Mouse (Mus musculus) CH12.LX (cell line): Measurements from ENCODE around the gene Fam117a. TPM values are rescaled to one million over a fixed set of nuclear protein-coding genes. Genes with fewer than 3 reads are reported as not detected.

ENCODE experiments used
- DNase-seq: peaks from one replicate; pipeline ENCODE4 v3.0.0-alpha.2; 2013; ENCODE audit errors: extremely low read depth
- H3K27ac ChIP-seq: 2 replicates; pipeline ENCODE4 v1.5.1; 2012; ENCODE audit warnings: low read depth, mild to moderate bottlenecking, control low read depth, moderate library complexity; ENCODE audit not compliant: insufficient read depth
- H3K27me3 ChIP-seq: replicated peaks from 2 replicates; pipeline ENCODE3; 2012; ENCODE audit warnings: inconsistent platforms
- H3K36me3 ChIP-seq, 2 experiments: replicated peaks in 1 of 2; 2 replicates each; pipeline versions ENCODE3 to v1.6.1; 2012; ENCODE audit warnings: inconsistent platforms in 1 of 2, low read length in 1 of 2, mild to moderate bottlenecking in 1 of 2, mixed read lengths in 1 of 2, moderate library complexity in 1 of 2; ENCODE audit not compliant: control insufficient read depth in 1 of 2, insufficient read depth in 1 of 2
- H3K4me1 ChIP-seq, 2 experiments: 2 replicates each; pipeline ENCODE4 v1.6.1; 2012; ENCODE audit warnings: inconsistent platforms in 1 of 2, moderate library complexity in 1 of 2; ENCODE audit not compliant: insufficient read depth in 2 of 2, control insufficient read depth in 1 of 2
- H3K4me2 ChIP-seq: 2 replicates; pipeline ENCODE4 v1.6.1; 2012; ENCODE audit warnings: low read depth, mild to moderate bottlenecking, control low read depth; ENCODE audit not compliant: poor library complexity, insufficient read depth, severe bottlenecking
- H3K4me3 ChIP-seq, 3 experiments: fragments of 150-350 bp in 1 of 3; sonication (generic) in 1 of 3; replicated peaks in 1 of 3; 2 replicates each; pipeline versions ENCODE3 to v1.5.1; 2011 to 2012; ENCODE audit warnings: low read depth in 2 of 3, low read length in 2 of 3, mild to moderate bottlenecking in 2 of 3, moderate library complexity in 2 of 3, control low read depth in 1 of 3, improper control_type of control experiment in 1 of 3, inconsistent platforms in 1 of 3, mixed read lengths in 1 of 3; ENCODE audit not compliant: poor library complexity in 1 of 3
- H3K79me2 ChIP-seq: replicated peaks from 2 replicates; pipeline ENCODE4 v1.6.1; 2012; ENCODE audit warnings: mild to moderate bottlenecking, moderate library complexity; ENCODE audit not compliant: control insufficient read depth, poor library complexity, insufficient read depth, severe bottlenecking; ENCODE audit errors: extremely low read depth
- H3K9ac ChIP-seq: 2 replicates; pipeline ENCODE4 v1.6.1; 2012; ENCODE audit warnings: low read depth, mild to moderate bottlenecking, control low read depth, moderate library complexity; ENCODE audit not compliant: insufficient read depth
- H3K9me3 ChIP-seq: replicated peaks from 2 replicates; pipeline ENCODE3; 2012; ENCODE audit warnings: low read length, inconsistent platforms, mixed read lengths
- BHLHE40 ChIP-seq: IDR thresholded peaks from 2 replicates; pipeline ENCODE4 v1.6.1; 2011; ENCODE audit warnings: mild to moderate bottlenecking, low read depth, low read length, improper control_type of control experiment
- CHD2 ChIP-seq: IDR thresholded peaks from 2 replicates; pipeline ENCODE4 v1.6.1; 2011; ENCODE audit warnings: low read length, improper control_type of control experiment
- E2F4 ChIP-seq: IDR thresholded peaks from 2 replicates; pipeline ENCODE4 v1.6.1; 2011; ENCODE audit warnings: low read depth, low read length, improper control_type of control experiment; ENCODE audit not compliant: insufficient replicate concordance
- ELF1 ChIP-seq: IDR thresholded peaks from 2 replicates; pipeline ENCODE4 v1.6.1; 2014; ENCODE audit warnings: low read depth, mild to moderate bottlenecking, inconsistent platforms, low read length, improper control_type of control experiment
- EP300 ChIP-seq: IDR thresholded peaks from 2 replicates; pipeline ENCODE4 v1.6.1; 2011; ENCODE audit warnings: low read length, improper control_type of control experiment
- ETS1 ChIP-seq: conservative IDR thresholded peaks from 2 replicates; pipeline ENCODE4 v1.6.1; 2012; ENCODE audit warnings: low read depth, mild to moderate bottlenecking, inconsistent platforms, low read length, improper control_type of control experiment, moderate library complexity
- HCFC1 ChIP-seq: IDR thresholded peaks from 2 replicates; pipeline ENCODE4 v1.6.1; 2012; ENCODE audit warnings: low read depth, mild to moderate bottlenecking, inconsistent platforms, low read length, improper control_type of control experiment
- IRF4 ChIP-seq: IDR thresholded peaks from 2 replicates; pipeline ENCODE4 v1.6.1; 2014; ENCODE audit warnings: low read depth, mild to moderate bottlenecking, inconsistent platforms, low read length, improper control_type of control experiment
- JUN ChIP-seq: IDR thresholded peaks from 2 replicates; pipeline ENCODE4 v1.6.1; 2011; ENCODE audit warnings: low read depth, mild to moderate bottlenecking, low read length, improper control_type of control experiment, moderate library complexity; ENCODE audit not compliant: insufficient read depth
- KAT2A ChIP-seq: IDR thresholded peaks from 2 replicates; pipeline ENCODE4 v1.6.1; 2012; ENCODE audit warnings: low read length, improper control_type of control experiment, inconsistent platforms; ENCODE audit not compliant: insufficient replicate concordance
- MAFK ChIP-seq: IDR thresholded peaks from 2 replicates; pipeline ENCODE4 v1.6.1; 2011; ENCODE audit warnings: low read length, improper control_type of control experiment; ENCODE audit not compliant: insufficient replicate concordance
- MAX ChIP-seq: IDR thresholded peaks from 2 replicates; pipeline ENCODE4 v1.6.1; 2011; ENCODE audit warnings: low read length, improper control_type of control experiment
- MAZ ChIP-seq: IDR thresholded peaks from 2 replicates; pipeline ENCODE4 v1.6.1; 2012; ENCODE audit warnings: low read depth, mild to moderate bottlenecking, inconsistent platforms, low read length, improper control_type of control experiment, moderate library complexity
- MXI1 ChIP-seq: IDR thresholded peaks from 2 replicates; pipeline ENCODE4 v1.6.1; 2011; ENCODE audit warnings: mild to moderate bottlenecking, low read depth, low read length, improper control_type of control experiment
- MYC ChIP-seq: IDR thresholded peaks from 2 replicates; pipeline ENCODE4 v1.6.1; 2011; ENCODE audit warnings: low read depth, mild to moderate bottlenecking, improper control_type of control experiment, low read length
- POLR2A ChIP-seq: IDR thresholded peaks from 2 replicates; pipeline ENCODE4 v1.6.1; 2011; ENCODE audit warnings: low read depth, mild to moderate bottlenecking, improper control_type of control experiment, low read length
- POLR2AphosphoS2 ChIP-seq: IDR thresholded peaks from 2 replicates; pipeline ENCODE4 v1.6.1; 2011; ENCODE audit warnings: low read depth, low read length, improper control_type of control experiment
- RCOR1 ChIP-seq: conservative IDR thresholded peaks from 2 replicates; pipeline ENCODE4 v1.6.1; 2012; ENCODE audit warnings: low read depth, mild to moderate bottlenecking, inconsistent platforms, low read length, improper control_type of control experiment
- SIN3A ChIP-seq: IDR thresholded peaks from 2 replicates; pipeline ENCODE4 v1.6.1; 2012; ENCODE audit warnings: low read length, improper control_type of control experiment, inconsistent platforms
- SMC3 ChIP-seq: IDR thresholded peaks from 2 replicates; pipeline ENCODE4 v1.6.1; 2011; ENCODE audit warnings: low read depth, low read length, improper control_type of control experiment
- TCF12 ChIP-seq: IDR thresholded peaks from 2 replicates; pipeline ENCODE4 v1.6.1; 2014; ENCODE audit warnings: low read depth, mild to moderate bottlenecking, inconsistent platforms, low read length, improper control_type of control experiment
- ZC3H11A ChIP-seq: IDR thresholded peaks from 2 replicates; pipeline ENCODE4 v1.6.1; 2012; ENCODE audit warnings: low read depth, mild to moderate bottlenecking, inconsistent platforms, low read length, improper control_type of control experiment
- ZMIZ1 ChIP-seq: IDR thresholded peaks from 2 replicates; pipeline ENCODE4 v1.6.1; 2012; ENCODE audit warnings: low read depth, mild to moderate bottlenecking, inconsistent platforms, low read length, improper control_type of control experiment
- ZNF384 ChIP-seq: IDR thresholded peaks from 2 replicates; pipeline ENCODE4 v1.6.1; 2012; ENCODE audit warnings: low read depth, low read length, improper control_type of control experiment, inconsistent platforms
- dilution Hi-C: fragments of 300-500 bp; cut with MboI; formaldehyde crosslinking; loops from 2 replicates; pipeline ENCODE4 v1.14.3; 2020; ENCODE audit warnings: low sequenced_read_pairs; ENCODE audit not compliant: extremely low pct_unique_long_range_greater_than_20kb, extremely low pct_ligation_motif_present
- in situ Hi-C: fragments of 300-500 bp; cut with MboI; formaldehyde crosslinking; loops from 3 replicates; pipeline ENCODE4 v1.14.3; 2019; ENCODE audit warnings: low sequenced_read_pairs, low pct_ligation_motif_present, low pct_unique_long_range_greater_than_20kb, mixed read lengths
- polyA plus RNA-seq: library from polyadenylated mRNA; unstranded; fragments of >175 nt; gene quantifications from 2 replicates; pipeline ENCODE4 v1.2.1, GENCODE M21; 2012; ENCODE audit warnings: low read depth; ENCODE audit not compliant: insufficient read length
- total RNA-seq, 2 experiments: library from RNA; depleted of rRNA; stranded (reverse); fragments of 300-350 nt in 1 of 2; fragments of >200 nt in 1 of 2; gene quantifications; 2 replicates each; pipeline ENCODE4 v1.2.3; 2012 to 2014

Fam117a gene
- total and polyA plus RNA-seq, 3 experiments, result 0.54 to 2.2 (median 0.91) TPM

- H3K4me1 ChIP-seq, result peaks cover 7 to 33% of the 10 kb centered on the region in 2 experiments; a peak in 3 of 4 replicates
- H3K79me2 ChIP-seq, result no peaks in the 10 kb centered on the region
- peaks cover 74% of the 10 kb centered on the region for H3K27me3 ChIP-seq
- H3K4me2 ChIP-seq, result peak overlapping the region; percentile 91
- in situ Hi-C loops, result no loop called here
- H3K36me3 ChIP-seq, result no peaks in the 10 kb centered on the region
- no peak overlapping the region for H3K27ac ChIP-seq
- TF ChIP-seq RCOR1, result no peak
- no peak for TF ChIP-seq KAT2A
- TF ChIP-seq CHD2, result no peak
- TF ChIP-seq POLR2AphosphoS2, result no peak
- TF ChIP-seq MAZ, result no peak
- no peak for TF ChIP-seq SIN3A
- TF ChIP-seq ZNF384, result no peak
- no peak for TF ChIP-seq EP300
- no peak for TF ChIP-seq ETS1
- TF ChIP-seq JUN, result no peak
- TF ChIP-seq POLR2A, result no peak
- no peak for TF ChIP-seq ELF1
- TF ChIP-seq BHLHE40, result no peak
- TF ChIP-seq, all 38 proteins: peak for 0
- no peak for DNase-seq
- Histone ChIP-seq H3K9ac (no peak overlapping the region), H3K9me3 (no peaks in the 10 kb centered on the region), H3K4me3 (peak overlapping the region in 2 of 3 experiments; percentile 44 to 66)
- dilution Hi-C loops, result no loop called here
Observed at GRCm38 (mm10) chr11:95337846-95338342, 1.1 kb downstream of the Fam117a start.

- Histone ChIP-seq H3K27ac (no peak overlapping the region), H3K36me3 (no peaks in the 10 kb centered on the region), H3K4me3 (no peak overlapping the region), H3K79me2 (no peaks in the 10 kb centered on the region), H3K4me1 (peaks cover 7 to 33% of the 10 kb centered on the region in 2 experiments; a peak in 3 of 4 replicates), H3K9me3 (no peaks in the 10 kb centered on the region), H3K4me2 (peak overlapping the region; percentile 91), H3K27me3 (peaks cover 75% of the 10 kb centered on the region), H3K9ac (peak overlapping the region; percentile 29; the same call in 1 of the 2 replicates)
- TF ChIP-seq MYC, result 0 out of 2 replicates have a peak, but pooled peaks have one; percentile 35
- no peak for TF ChIP-seq ZMIZ1
- TF ChIP-seq MXI1, result peak; percentile 50
- no peak for TF ChIP-seq RCOR1
- TF ChIP-seq TCF12, result 0 out of 2 replicates have a peak, but pooled peaks have one; percentile 25
- no peak for TF ChIP-seq ZC3H11A
- TF ChIP-seq HCFC1, result 0 out of 2 replicates have a peak, but pooled peaks have one; percentile 21
- TF ChIP-seq IRF4, result peak; percentile 81
- no peak for TF ChIP-seq KAT2A
- 0 out of 2 replicates have a peak, but pooled peaks have one; percentile 4 for TF ChIP-seq SMC3
- no peak for TF ChIP-seq E2F4
- peak; percentile 85 for TF ChIP-seq BHLHE40
- peak; percentile 44; the same call in 1 of the 2 replicates for TF ChIP-seq JUN
- TF ChIP-seq SIN3A, result peak; percentile 63; the same call in 1 of the 2 replicates
- TF ChIP-seq EP300, result peak; percentile 54; the same call in 1 of the 2 replicates
- 0 out of 2 replicates have a peak, but pooled peaks have one; percentile 6 for TF ChIP-seq MAFK
- peak; percentile 38; the same call in 1 of the 2 replicates for TF ChIP-seq ZNF384
- no peak for TF ChIP-seq MAX
- TF ChIP-seq ETS1, result peak; percentile 33; the same call in 1 of the 2 replicates
- dilution Hi-C loops (no loop called here), in situ Hi-C loops (no loop called here)
- no peak for DNase-seq
Observed at GRCm38 (mm10) chr11:95339471-95340021, 2.7 kb downstream of the Fam117a start.
